Mouse (Mus musculus) midbrain, embryonic 14.5 days (tissue): ENCODE measurements around the gene Tmem156. TPM values are rescaled to one million over a fixed set of nuclear protein-coding genes. Genes with fewer than 3 reads are reported as not detected.
A peak's percentile ranks its signal among the peaks of the same experiment; 100 is the strongest.

ENCODE experiments used
- ATAC-seq: fragments of 200-750 bp; cut with Nextera tagmentation; 2 replicates; pipeline ENCODE4 v1.8.0; 2017; ENCODE audit warnings: moderate number of reproducible peaks, moderate library complexity; ENCODE audit not compliant: low FRiP score, low TSS enrichment
- DNase-seq: peaks from one replicate; pipeline ENCODE4 v3.0.0-alpha.2; 2015
- H3K27ac ChIP-seq: fragments of 300-500 bp; sonication (generic); replicated peaks from 2 replicates; pipeline ENCODE4 v1.5.1; 2014; ENCODE audit warnings: mild to moderate bottlenecking, low read depth, low read length, moderate library complexity
- H3K27me3 ChIP-seq: fragments of 300-500 bp; sonication (generic); 2 replicates; pipeline ENCODE4 v1.6.1; 2014; ENCODE audit warnings: low read length, control low read depth, mixed read lengths; ENCODE audit not compliant: control insufficient read depth, insufficient read depth
- H3K36me3 ChIP-seq: fragments of 300-500 bp; sonication (generic); 2 replicates; pipeline ENCODE4 v1.6.1; 2014; ENCODE audit warnings: low read length, control low read depth; ENCODE audit not compliant: control insufficient read depth, insufficient read depth
- H3K4me1 ChIP-seq: fragments of 300-500 bp; sonication (generic); 2 replicates; pipeline ENCODE4 v1.6.1; 2014; ENCODE audit warnings: mild to moderate bottlenecking, antibody characterized with exemption, low read length, control low read depth; ENCODE audit not compliant: control insufficient read depth, insufficient read depth
- H3K4me2 ChIP-seq: fragments of 300-500 bp; sonication (generic); 2 replicates; pipeline ENCODE4 v1.6.1; 2014; ENCODE audit warnings: mild to moderate bottlenecking, low read length, moderate library complexity
- H3K4me3 ChIP-seq: fragments of 300-500 bp; sonication (generic); replicated peaks from 2 replicates; pipeline ENCODE4 v1.5.1; 2014; ENCODE audit warnings: low read depth, low read length
- H3K9ac ChIP-seq: fragments of 300-500 bp; sonication (generic); replicated peaks from 2 replicates; pipeline ENCODE4 v1.6.1; 2014; ENCODE audit warnings: mild to moderate bottlenecking, low read length, moderate library complexity
- H3K9me3 ChIP-seq: fragments of 300-500 bp; sonication (generic); 2 replicates; pipeline ENCODE4 v1.6.1; 2016; ENCODE audit warnings: low read length, control low read depth, mixed read lengths; ENCODE audit not compliant: control insufficient read depth
- WGBS: fragments of 180-500 bp; shearing (Covaris S2); extraction: QIAGEN DNeasy Blood & Tissue Kit; methylation state at CpG from one replicate; pipeline ENCODE4 v1.1.7; 2014; 5-methylcytosine and 5-hydroxymethylcytosine counted together
- polyA plus RNA-seq: library from polyadenylated mRNA; unstranded; fragments of >200 nt; fragmentation: Nextera tagmentation; extraction: Ambion mirVana; gene quantifications from 2 replicates; pipeline ENCODE4 v1.2.1, GENCODE M21; 2014

Tmem156 gene
- polyA plus RNA-seq, 1 experiment from 2014 or later: not detected

DNA sequence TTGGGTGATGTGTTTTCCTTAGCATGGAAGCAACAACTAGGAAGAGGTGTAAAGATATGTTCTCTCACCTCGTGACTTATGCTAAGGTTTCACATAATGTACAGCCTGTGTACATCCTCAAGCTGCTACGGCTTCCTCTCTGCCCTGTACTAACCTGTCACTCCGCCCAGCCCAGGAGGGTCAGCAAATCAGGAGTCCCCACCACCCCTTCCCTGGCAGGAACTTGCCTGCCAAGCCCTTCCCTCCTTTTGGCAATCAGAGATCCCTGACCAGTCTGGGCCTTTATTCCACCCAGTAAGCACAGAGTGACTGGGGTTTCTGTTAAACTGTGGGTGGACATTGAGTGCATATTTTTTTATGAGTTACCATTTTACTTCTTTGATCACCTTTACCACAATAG, 76.4 kb downstream of the Tmem156 start:
- DNase-seq (no peak), ATAC-seq (no peak)
- no peaks in the 10 kb centered on the region for H3K4me1 ChIP-seq
- no peak overlapping the region for H3K9ac ChIP-seq
- WGBS: 91% methylated on average over 3 of the region's 3 CpGs
- H3K27me3 ChIP-seq: no peaks in the 10 kb centered on the region
- H3K4me3 ChIP-seq: no peak overlapping the region
- no peak overlapping the region for H3K4me2 ChIP-seq
- no peak overlapping the region for H3K27ac ChIP-seq
- H3K9me3 ChIP-seq: no peaks in the 10 kb centered on the region
- H3K36me3 ChIP-seq: no peaks in the 10 kb centered on the region

DNA sequence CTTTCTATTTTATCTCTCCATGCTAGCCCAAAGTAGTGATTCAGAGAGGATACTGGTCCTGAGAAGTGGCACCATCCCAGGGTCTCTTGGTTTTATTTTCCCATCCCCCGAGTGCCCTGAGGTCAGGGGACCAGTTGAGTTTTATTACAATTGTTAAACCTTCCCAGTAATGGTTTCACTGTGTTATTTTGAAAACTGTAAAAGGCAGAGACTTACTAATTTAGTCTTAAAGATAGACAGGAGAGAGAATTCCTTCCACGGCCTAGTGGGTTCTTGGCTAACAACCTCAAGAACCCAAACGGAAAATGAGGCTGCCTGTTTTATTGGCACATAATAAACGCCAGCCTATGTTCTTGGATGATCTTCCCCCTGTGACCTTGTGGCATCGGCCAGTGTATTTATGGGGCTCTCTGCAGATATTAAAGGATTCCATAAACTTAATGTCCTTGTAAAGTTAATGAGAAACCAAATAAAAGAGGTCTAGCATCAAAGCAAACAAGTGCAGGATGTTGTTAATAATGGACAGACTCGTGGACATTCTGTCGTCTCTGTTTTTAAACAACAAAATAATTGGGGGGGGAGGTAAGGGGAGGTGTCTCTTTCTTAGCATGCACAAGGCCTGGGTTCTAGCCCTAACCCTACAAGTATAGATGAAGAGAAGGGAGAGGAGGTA, 79.9 kb downstream of the Tmem156 start:
- 91% methylated on average over 7 of the region's 7 CpGs for WGBS
- H3K4me2 ChIP-seq: no peak overlapping the region

DNA sequence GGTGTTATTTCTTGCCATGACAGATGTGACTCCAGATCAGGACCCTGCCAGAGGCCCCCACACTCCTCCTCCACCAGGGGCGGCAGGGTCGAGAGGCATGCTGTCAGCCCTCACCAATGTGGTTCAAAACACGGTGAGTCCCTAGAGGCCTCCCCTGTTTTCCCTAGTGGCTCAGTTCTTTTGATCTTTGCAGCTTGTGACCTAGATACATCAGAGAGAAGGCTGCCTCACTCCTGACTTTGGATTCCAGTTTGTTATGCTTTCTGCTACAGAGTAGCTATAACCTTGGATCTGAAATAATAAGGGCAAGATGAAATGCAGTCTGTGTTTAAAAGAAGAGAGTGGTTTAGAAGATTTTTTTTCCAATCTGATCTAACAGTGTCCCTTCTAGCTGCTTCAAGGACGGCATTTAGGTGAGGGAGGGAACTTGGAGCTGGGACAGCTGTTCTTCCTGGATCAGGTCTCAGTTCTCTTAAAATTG, 85.9 kb downstream of the Tmem156 start:
- Histone ChIP-seq H3K4me2 (no peak overlapping the region), H3K4me3 (no peak overlapping the region), H3K27ac (peak overlapping the region; percentile 32), H3K9ac (no peak overlapping the region), H3K27me3 (no peaks in the 10 kb centered on the region), H3K4me1 (no peaks in the 10 kb centered on the region), H3K36me3 (no peaks in the 10 kb centered on the region), H3K9me3 (no peaks in the 10 kb centered on the region)
- DNase-seq (peak; percentile 65), ATAC-seq (0 out of 2 replicates have a peak, but pooled peaks have one; percentile 44)
- WGBS: 38% methylated on average over 4 of the region's 4 CpGs

More for the DNA sequence above, 79.9 kb downstream of the Tmem156 start:
- H3K27me3 ChIP-seq: no peaks in the 10 kb centered on the region
- H3K4me1 ChIP-seq: no peaks in the 10 kb centered on the region
- DNase-seq: no peak
- H3K27ac ChIP-seq: no peak overlapping the region
- ATAC-seq: no peak
- no peaks in the 10 kb centered on the region for H3K36me3 ChIP-seq
- no peak overlapping the region for H3K9ac ChIP-seq
- no peak overlapping the region for H3K4me3 ChIP-seq
- no peaks in the 10 kb centered on the region for H3K9me3 ChIP-seq

GRCm38 (mm10) chr5:65005251-65005650, 86.7 kb downstream of the Tmem156 start:
- H3K4me1 ChIP-seq: no peaks in the 10 kb centered on the region
- H3K27ac ChIP-seq: 0 out of 2 replicates have a peak overlapping the region, but pooled peaks have one; percentile 32
- no peaks in the 10 kb centered on the region for H3K36me3 ChIP-seq
- WGBS: 92% methylated on average over 4 of the region's 4 CpGs
- H3K4me3 ChIP-seq: no peak overlapping the region
- DNase-seq (no peak), ATAC-seq (no peak)
- no peak overlapping the region for H3K4me2 ChIP-seq
- H3K9ac ChIP-seq: no peak overlapping the region
- H3K27me3 ChIP-seq: no peaks in the 10 kb centered on the region
- H3K9me3 ChIP-seq: no peaks in the 10 kb centered on the region

Other genes starting within 250 kb of the Tmem156 start
- gene Tlr1, start 158.6 kb downstream of the Tmem156 start, polyA plus RNA-seq: 0.15 and 0.51 TPM in 2 replicates
- gene Tlr6, start 132.0 kb downstream of the Tmem156 start, polyA plus RNA-seq: 0.07 and 0.25 TPM in 2 replicates
- 1.6 and 6.2 TPM in 2 replicates for gene Fam114a1, start 122.1 kb downstream of the Tmem156 start, polyA plus RNA-seq
- 41.3 and 49.2 TPM in 2 replicates for gene Klhl5, start 15.4 kb upstream of the Tmem156 start, polyA plus RNA-seq
- gene Wdr19, start 107.6 kb upstream of the Tmem156 start, polyA plus RNA-seq: 11.3 and 18.3 TPM in 2 replicates
- 23.3 and 34.8 TPM in 2 replicates for gene Rfc1, start 243.5 kb upstream of the Tmem156 start, polyA plus RNA-seq